ENCODE assay signal across 8 mouse cellular contexts in the genomic region with DNA sequence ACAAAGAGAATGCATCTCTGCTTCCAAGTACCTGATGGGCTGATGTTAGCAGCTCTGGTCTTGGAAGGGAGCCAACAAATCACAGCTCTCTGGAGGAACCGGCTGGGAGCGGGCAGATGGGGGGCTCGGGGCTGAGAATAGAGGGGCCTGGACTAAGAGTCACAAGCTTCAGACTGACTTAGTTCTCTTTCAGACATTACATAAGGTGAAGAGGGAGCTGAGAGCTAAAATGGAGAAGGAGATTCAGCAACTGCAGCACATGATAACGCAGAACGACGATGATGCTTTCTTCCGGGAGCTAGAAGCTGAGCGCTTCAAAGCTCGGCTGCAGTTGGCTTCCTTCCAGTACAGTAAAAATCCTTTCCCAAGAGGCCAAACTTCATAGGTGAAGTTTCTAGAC. TPM values are rescaled to one million over a fixed set of nuclear protein-coding genes. Genes with fewer than 3 reads are reported as not detected.
A peak's percentile ranks its signal among the peaks of the same experiment; 100 is the strongest.
DNase-seq lines count a peak whose midpoint lies in the region; ATAC-seq and TF ChIP-seq lines count a peak whose summit lies in the region.
"Had no signal": no experiment of that assay in that cellular context is flagged by ENCODE, and none has a peak within 500 bp of the region (broad histone marks: within the 10 kb centered on the region; RNA-seq: fewer than 3 reads in every experiment).

No protein-coding gene starts in this region.

- peak; percentile 58 for DNase-seq in heart, postnatal 0 days (ENCODE audit: low spot score)
- DNase-seq in heart, postnatal 25 days (ENCODE audit: low spot score) = no peak
- peak; percentile 38 for DNase-seq in right cerebral cortex, adult 18-20 months
- DNase-seq in right cerebral cortex, postnatal 14 days = no peak
- DNase-seq in retina, postnatal 7 days (ENCODE audit: low read depth, low spot score) = peak; percentile 34
- DNase-seq in gastrocnemius, adult 8-10 months (ENCODE audit: low spot score in 2 of 2) = no peak

- no peak for TF ChIP-seq EP300 in heart, postnatal 0 days (IDR thresholded peaks at IDR 0.05; ENCODE audit: low read depth)

- intact Hi-C loops in heart, postnatal 25 days (cut with DNase I) = no loop called here

- no peak for ATAC-seq in heart, postnatal 0 days (ENCODE audit: insufficient read depth, low read depth)
- ATAC-seq in hindbrain, embryonic 16.5 days = peak; percentile 74; the same call in 1 of the 2 replicates

- WGBS in heart, postnatal 0 days = 14% methylated on average over 9 of the region's 9 CpGs
- 27% methylated on average over 9 of the region's 9 CpGs for WGBS in hindbrain, embryonic 16.5 days

- no peak overlapping the region for H3K4me3 ChIP-seq in heart, postnatal 0 days (ENCODE audit: low read depth, low read length)
- H3K4me3 ChIP-seq in hindbrain, embryonic 16.5 days (ENCODE audit: low read length) = no peak overlapping the region

- H3K36me3 ChIP-seq in heart, postnatal 0 days (replicated peaks; ENCODE audit: control insufficient read depth, insufficient read depth, low read length) = peaks cover 75% of the 10 kb centered on the region
- H3K36me3 ChIP-seq in hindbrain, embryonic 16.5 days (ENCODE audit: control insufficient read depth, insufficient read depth, low read length) = peaks cover 34% of the 10 kb centered on the region

- H3K9ac ChIP-seq in heart, postnatal 0 days (replicated peaks; ENCODE audit: low read depth, low read length) = no peak overlapping the region
- no peak overlapping the region for H3K9ac ChIP-seq in hindbrain, embryonic 16.5 days (ENCODE audit: low read depth, low read length)
- H3K9ac ChIP-seq: liver, embryonic 14.5 days had no signal

- H3K9me3 ChIP-seq in heart, postnatal 0 days (replicated peaks; ENCODE audit: control insufficient read depth, low read length) = no peaks in the 10 kb centered on the region
- no peaks in the 10 kb centered on the region for H3K9me3 ChIP-seq in hindbrain, embryonic 16.5 days (ENCODE audit: control insufficient read depth, low read length)

- 0 out of 2 replicates have a peak overlapping the region, but pooled peaks have one; percentile 10 for H3K4me2 ChIP-seq in heart, postnatal 0 days (ENCODE audit: low read depth, low read length)
- no peak overlapping the region for H3K4me2 ChIP-seq in hindbrain, embryonic 16.5 days (ENCODE audit: low read length)

- H3K4me1 ChIP-seq in heart, postnatal 0 days (ENCODE audit: control insufficient read depth, insufficient read depth) = peaks cover 9% of the 10 kb centered on the region; the same call in 1 of the 2 replicates
- H3K4me1 ChIP-seq in hindbrain, embryonic 16.5 days (ENCODE audit: control insufficient read depth, insufficient read depth, low read depth, low read length) = peaks cover 10% of the 10 kb centered on the region

- peak overlapping the region; percentile 37; the same call in 1 of the 2 replicates for H3K27ac ChIP-seq in heart, postnatal 0 days (ENCODE audit: low read depth)
- peak overlapping the region; percentile 0 for H3K27ac ChIP-seq in hindbrain, embryonic 16.5 days (ENCODE audit: low read depth, low read length)
- H3K27ac ChIP-seq: liver, embryonic 14.5 days had no signal

- H3K27me3 ChIP-seq in heart, postnatal 0 days (ENCODE audit: control insufficient read depth, insufficient read depth, low read length) = no peaks in the 10 kb centered on the region
- H3K27me3 ChIP-seq in hindbrain, embryonic 16.5 days (replicated peaks; ENCODE audit: control insufficient read depth, insufficient read depth, low read length) = no peaks in the 10 kb centered on the region

- no peak for TF ChIP-seq CTCF in heart, postnatal 0 days (IDR thresholded peaks at IDR 0.05; ENCODE audit: low read depth)

RNA-seq across cellular contexts. Expression of a gene that starts 29.3 kb away (rescaled TPM):
- total RNA-seq in heart, postnatal 0 days (2014; rRNA removed; ENCODE audit: low replicate concordance) = 3.6 and 4.8 TPM in 2 replicates
- polyA plus RNA-seq in heart, postnatal 0 days (2015; fragmentation: Nextera tagmentation; extraction: Ambion mirVana) = 8.2 and 9.2 TPM in 2 replicates
- total RNA-seq in heart, postnatal 25 days (2021) = 1 to 10 TPM; 5.9 to 7.3 TPM
- polyA plus RNA-seq in hindbrain, embryonic 16.5 days (2015; fragmentation: Nextera tagmentation; extraction: Ambion mirVana) = 12.2 and 15.3 TPM in 2 replicates
- total RNA-seq in gastrocnemius, adult 8-10 months (2022) = 1 to 10 TPM; 2.5 to 5.0 (median 3.4) TPM

RNA-seq across cellular contexts. Expression of a gene that starts 29.4 kb away (rescaled TPM):
- 267 and 282 TPM in 2 replicates for total RNA-seq in heart, postnatal 0 days (2014; rRNA removed; ENCODE audit: low replicate concordance)
- 165 and 173 TPM in 2 replicates for polyA plus RNA-seq in heart, postnatal 0 days (2015; fragmentation: Nextera tagmentation; extraction: Ambion mirVana)
- total RNA-seq in heart, postnatal 25 days (2021) = 100 to 1,000 TPM; 310 to 351 TPM
- polyA plus RNA-seq in hindbrain, embryonic 16.5 days (2015; fragmentation: Nextera tagmentation; extraction: Ambion mirVana) = 315 and 329 TPM in 2 replicates
- 100 to 1,000 TPM; 190 to 257 (median 232) TPM for total RNA-seq in gastrocnemius, adult 8-10 months (2022)

RNA-seq across cellular contexts. Expression of a gene that starts 39.0 kb away (rescaled TPM):
- 1.1 and 6.3 TPM in 2 replicates for total RNA-seq in heart, postnatal 0 days (2014; rRNA removed; ENCODE audit: low replicate concordance)
- 6.5 and 7.2 TPM in 2 replicates for polyA plus RNA-seq in heart, postnatal 0 days (2015; fragmentation: Nextera tagmentation; extraction: Ambion mirVana)
- 1 to 10 TPM; 4.2 to 4.9 TPM for total RNA-seq in heart, postnatal 25 days (2021)
- polyA plus RNA-seq in hindbrain, embryonic 16.5 days (2015; fragmentation: Nextera tagmentation; extraction: Ambion mirVana) = 9.1 and 9.9 TPM in 2 replicates
- 1 to 10 TPM; 2.3 to 3.5 (median 3.0) TPM for total RNA-seq in gastrocnemius, adult 8-10 months (2022)

Comparison
In these comparisons a context has a peak if more than half of its experiments do, and no peak if none do; other contexts are left out.
1. DNase-seq: peak in heart, postnatal 0 days (single experiment), right cerebral cortex, adult 18-20 months (single experiment) and retina, postnatal 7 days (single experiment); none in heart, postnatal 25 days (single experiment), right cerebral cortex, postnatal 14 days (single experiment) and gastrocnemius, adult 8-10 months (0 of 2).